15 mouse cellular contexts compared by ENCODE assay signal in the genomic region with DNA sequence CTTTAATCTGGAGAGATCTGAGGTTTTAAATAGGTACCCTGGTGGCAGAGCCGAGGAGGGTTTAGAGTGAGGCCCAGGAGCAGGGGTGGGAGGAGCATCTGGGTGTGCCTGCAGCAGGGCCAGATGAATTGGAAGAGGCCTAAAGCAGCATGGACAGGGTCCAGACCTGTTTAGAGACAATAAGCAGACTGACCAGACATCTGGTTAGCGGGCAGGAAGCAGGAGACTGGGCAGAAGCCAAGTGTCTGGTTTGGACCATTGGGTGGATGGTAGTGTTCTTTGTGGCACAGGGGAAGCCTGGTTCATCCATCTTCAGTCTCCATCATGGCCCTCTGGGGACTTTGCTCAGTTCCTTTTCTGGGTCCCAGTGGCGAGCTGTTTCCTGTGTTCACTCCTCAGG. TPM values are rescaled to one million over a fixed set of nuclear protein-coding genes. Genes with fewer than 3 reads are reported as not detected.
DNase-seq lines count a peak whose midpoint lies in the region; ATAC-seq lines count a peak whose summit lies in the region.
"Had no signal": no experiment of that assay in that cellular context is flagged by ENCODE, and none has a peak within 500 bp of the region (broad histone marks: within the 10 kb centered on the region; RNA-seq: fewer than 3 reads in every experiment).

No protein-coding gene starts in this region.

- H3K4me1 ChIP-seq in hindbrain, embryonic 15.5 days (replicated peaks), result no peaks in the 10 kb centered on the region
- H3K4me1 ChIP-seq in hindbrain, embryonic 10.5 days (replicated peaks), result 0 out of 2 replicates have a peak, but pooled peaks cover 5% of the 10 kb centered on the region
- H3K4me1 ChIP-seq: liver, embryonic 13.5 days; neural tube, embryonic 12.5 days had no signal

- WGBS in hindbrain, embryonic 15.5 days, result 56% methylated on average over 3 of the region's 3 CpGs
- WGBS in hindbrain, embryonic 10.5 days, result 52% methylated on average over 3 of the region's 3 CpGs

- no peak overlapping the region for H3K4me2 ChIP-seq in hindbrain, embryonic 15.5 days
- H3K4me2 ChIP-seq: heart, embryonic 15.5 days; liver, embryonic 13.5 days; neural tube, embryonic 12.5 days had no signal

- DNase-seq in hindbrain, embryonic 10.5 days (ENCODE audit: low spot score), result no peak
- DNase-seq in MN1 (ENCODE audit: low spot score), result peak; percentile 98
- DNase-seq in gastrocnemius, postnatal 10 days, result peak; percentile 23
- peak; percentile 41 to 57 for DNase-seq in kidney, adult 8-10 months
- no peak for DNase-seq in lung, postnatal 10 days
- no peak for DNase-seq in thymus, adult 18-20 months
- DNase-seq: layer of hippocampus, postnatal 36 days; liver, embryonic 13.5 days; right cerebral cortex, postnatal 14 days had no signal

- H3K27ac ChIP-seq in hindbrain, embryonic 15.5 days (replicated peaks), result no peak overlapping the region
- H3K27ac ChIP-seq in hindbrain, embryonic 10.5 days, result no peak overlapping the region
- H3K27ac ChIP-seq: heart, embryonic 15.5 days; liver, embryonic 13.5 days; macrophage; neural tube, embryonic 12.5 days had no signal

- no peaks in the 10 kb centered on the region for H3K9me3 ChIP-seq in hindbrain, embryonic 15.5 days
- H3K9me3 ChIP-seq in hindbrain, embryonic 10.5 days, result no peaks in the 10 kb centered on the region
- H3K9me3 ChIP-seq: G1E; heart, embryonic 15.5 days; liver, embryonic 13.5 days; neural tube, embryonic 12.5 days had no signal

- 0 out of 2 replicates have a peak, but pooled peaks have one; percentile 46 for ATAC-seq in hindbrain, embryonic 15.5 days (ENCODE audit: low FRiP score, low read depth)
- ATAC-seq: forebrain, embryonic 14.5 days had no signal

- no peaks in the 10 kb centered on the region for H3K27me3 ChIP-seq in hindbrain, embryonic 15.5 days
- H3K27me3 ChIP-seq in hindbrain, embryonic 10.5 days (ENCODE audit: insufficient read depth, poor library complexity, severe bottlenecking), result no peaks in the 10 kb centered on the region
- H3K27me3 ChIP-seq: heart, embryonic 15.5 days; liver, embryonic 13.5 days; neural tube, embryonic 12.5 days had no signal

- no peak overlapping the region for H3K4me3 ChIP-seq in hindbrain, embryonic 15.5 days
- H3K4me3 ChIP-seq in hindbrain, embryonic 10.5 days, result no peak overlapping the region
- H3K4me3 ChIP-seq: heart, embryonic 15.5 days; liver, embryonic 13.5 days; neural tube, embryonic 12.5 days had no signal

- no peaks in the 10 kb centered on the region for H3K36me3 ChIP-seq in hindbrain, embryonic 15.5 days
- no peaks in the 10 kb centered on the region for H3K36me3 ChIP-seq in hindbrain, embryonic 10.5 days
- H3K36me3 ChIP-seq: G1E; heart, embryonic 15.5 days; liver, embryonic 13.5 days; neural tube, embryonic 12.5 days had no signal

- H3K9ac ChIP-seq in hindbrain, embryonic 15.5 days, result no peak overlapping the region
- H3K9ac ChIP-seq: heart, embryonic 15.5 days; liver, embryonic 13.5 days; neural tube, embryonic 12.5 days had no signal

RNA-seq across cellular contexts. Expression of a gene that starts 6.2 kb away (rescaled TPM):
- polyA plus RNA-seq in hindbrain, embryonic 15.5 days (2015; fragmentation: Nextera tagmentation; extraction: Ambion mirVana), result not detected in 2 replicates
- not detected in 2 replicates for polyA plus RNA-seq in hindbrain, embryonic 10.5 days (2016; fragmentation: Nextera tagmentation; extraction: Ambion mirVana)
- total RNA-seq in gastrocnemius, postnatal 10 days (2021), result not detected
- total RNA-seq: G1E; layer of hippocampus, postnatal 36 days had no signal
- polyA plus RNA-seq: forebrain, embryonic 14.5 days; G1E; heart, embryonic 15.5 days; liver, embryonic 13.5 days; macrophage; neural tube, embryonic 12.5 days had no signal

RNA-seq across cellular contexts. Expression of a gene that starts 17.8 kb away (rescaled TPM):
- polyA plus RNA-seq in hindbrain, embryonic 15.5 days (2015; fragmentation: Nextera tagmentation; extraction: Ambion mirVana), result not detected in 2 replicates
- polyA plus RNA-seq in hindbrain, embryonic 10.5 days (2016; fragmentation: Nextera tagmentation; extraction: Ambion mirVana), result not detected in 2 replicates
- total RNA-seq in gastrocnemius, postnatal 10 days (2021), result not detected
- total RNA-seq: G1E; layer of hippocampus, postnatal 36 days had no signal
- polyA plus RNA-seq: forebrain, embryonic 14.5 days; G1E; heart, embryonic 15.5 days; liver, embryonic 13.5 days; macrophage; neural tube, embryonic 12.5 days had no signal

RNA-seq across cellular contexts. Expression of a gene that starts 19.7 kb away (rescaled TPM):
- 1.0 and 1.2 TPM in 2 replicates for polyA plus RNA-seq in hindbrain, embryonic 15.5 days (2015; fragmentation: Nextera tagmentation; extraction: Ambion mirVana)
- polyA plus RNA-seq in hindbrain, embryonic 10.5 days (2016; fragmentation: Nextera tagmentation; extraction: Ambion mirVana), result not detected in 2 replicates
- 10 to 100 TPM in 1 of 2 experiments, 1 to 10 TPM in 1; 9.6 to 20.1 TPM for total RNA-seq in gastrocnemius, postnatal 10 days (2021)
- total RNA-seq: G1E had no signal
- polyA plus RNA-seq: G1E had no signal

RNA-seq across cellular contexts. Expression of a gene that starts 23.5 kb away (rescaled TPM):
- 1.4 and 2.7 TPM in 2 replicates for polyA plus RNA-seq in hindbrain, embryonic 15.5 days (2015; fragmentation: Nextera tagmentation; extraction: Ambion mirVana)
- 0.24 and 0.27 TPM in 2 replicates for polyA plus RNA-seq in hindbrain, embryonic 10.5 days (2016; fragmentation: Nextera tagmentation; extraction: Ambion mirVana)
- 1 to 10 TPM in 1 of 2 experiments, under 1 TPM in 1; 0.49 to 1.6 TPM for total RNA-seq in gastrocnemius, postnatal 10 days (2021)
- polyA plus RNA-seq: forebrain, embryonic 14.5 days; G1E; liver, embryonic 13.5 days; macrophage; neural tube, embryonic 12.5 days had no signal

RNA-seq across cellular contexts. Expression of a gene that starts 24.4 kb away (rescaled TPM):
- polyA plus RNA-seq in hindbrain, embryonic 15.5 days (2015; fragmentation: Nextera tagmentation; extraction: Ambion mirVana), result not detected in 2 replicates
- not detected in 2 replicates for polyA plus RNA-seq in hindbrain, embryonic 10.5 days (2016; fragmentation: Nextera tagmentation; extraction: Ambion mirVana)
- not detected for total RNA-seq in gastrocnemius, postnatal 10 days (2021)
- total RNA-seq: G1E; layer of hippocampus, postnatal 36 days had no signal
- polyA plus RNA-seq: forebrain, embryonic 14.5 days; G1E; heart, embryonic 15.5 days; liver, embryonic 13.5 days; macrophage; neural tube, embryonic 12.5 days had no signal

Comparison
In these comparisons a context has a peak if more than half of its experiments do, and no peak if none do; other contexts are left out.
1. DNase-seq: peak in MN1 (single experiment), gastrocnemius, postnatal 10 days (single experiment) and kidney, adult 8-10 months (2 of 2); none in hindbrain, embryonic 10.5 days (single experiment), lung, postnatal 10 days (single experiment) and thymus, adult 18-20 months (0 of 2).